Mouse (Mus musculus) thymus, postnatal 4 days (tissue): ENCODE measurements around the gene Cdh5.
"Not testable (repeated sequence)": the region's sequence is repeated elsewhere in the genome, so short reads cannot be mapped to it uniquely, and the experiment has no call there.

Experiments
- DNase-seq: peaks from one replicate; pipeline ENCODE4 v3.0.0; 2021

Cdh5 gene

GRCm38 (mm10) chr8:104101415-104101814 is at the start of gene Cdh5:
Gene Cdh5, plus strand, starts transcription at chr8:104101625.
- DNase-seq, result no peak

GRCm38 (mm10) chr8:104059922-104060321 is 41.5 kb upstream of the Cdh5 start:
- DNase-seq, result no peak

- no peak for DNase-seq
Observed at GRCm38 (mm10) chr8:104060446-104060845, 41.0 kb upstream of the Cdh5 start.

- no peak for DNase-seq
Observed at GRCm38 (mm10) chr8:104061048-104061988, 40.1 kb upstream of the Cdh5 start.

GRCm38 (mm10) chr8:104061989-104062820 is 39.2 kb upstream of the Cdh5 start:
- DNase-seq, result no peak

- no peak for DNase-seq
Observed at GRCm38 (mm10) chr8:104065223-104065622, 36.2 kb upstream of the Cdh5 start.

GRCm38 (mm10) chr8:104065906-104066518 is 35.4 kb upstream of the Cdh5 start:
- DNase-seq, result no peak

- DNase-seq, result no peak
Observed at GRCm38 (mm10) chr8:104067390-104067925, 34.0 kb upstream of the Cdh5 start.

- no peak for DNase-seq
Observed at GRCm38 (mm10) chr8:104068421-104069035, 32.9 kb upstream of the Cdh5 start.

- DNase-seq, result not testable (repeated sequence)
Observed at GRCm38 (mm10) chr8:104070201-104070865, 31.1 kb upstream of the Cdh5 start.

- no peak for DNase-seq
Observed at GRCm38 (mm10) chr8:104070949-104071348, 30.5 kb upstream of the Cdh5 start.

- no peak for DNase-seq
Observed at GRCm38 (mm10) chr8:104075079-104075478, 26.3 kb upstream of the Cdh5 start.

GRCm38 (mm10) chr8:104076541-104077412 is 24.6 kb upstream of the Cdh5 start:
- no peak for DNase-seq

GRCm38 (mm10) chr8:104078091-104078490 is 23.3 kb upstream of the Cdh5 start:
- DNase-seq, result no peak

GRCm38 (mm10) chr8:104085281-104085680 is 16.1 kb upstream of the Cdh5 start:
- peak; percentile 17 for DNase-seq

- DNase-seq, result no peak
Observed at GRCm38 (mm10) chr8:104086615-104087014, 14.8 kb upstream of the Cdh5 start.

GRCm38 (mm10) chr8:104087091-104087490 is 14.3 kb upstream of the Cdh5 start:
- DNase-seq, result peak; percentile 2

- peak; percentile 0 for DNase-seq
Observed at GRCm38 (mm10) chr8:104087878-104088277, 13.5 kb upstream of the Cdh5 start.

- DNase-seq, result peak; percentile 1
Observed at GRCm38 (mm10) chr8:104088881-104089280, 12.5 kb upstream of the Cdh5 start.

- DNase-seq, result peak; percentile 21
Observed at GRCm38 (mm10) chr8:104090993-104091900, 10.2 kb upstream of the Cdh5 start.
